Mouse (Mus musculus): ENCODE data around the gene Slc2a8.
A peak's percentile ranks its signal among the peaks of the same experiment; 100 is the strongest.

Slc2a8 gene

DNA sequence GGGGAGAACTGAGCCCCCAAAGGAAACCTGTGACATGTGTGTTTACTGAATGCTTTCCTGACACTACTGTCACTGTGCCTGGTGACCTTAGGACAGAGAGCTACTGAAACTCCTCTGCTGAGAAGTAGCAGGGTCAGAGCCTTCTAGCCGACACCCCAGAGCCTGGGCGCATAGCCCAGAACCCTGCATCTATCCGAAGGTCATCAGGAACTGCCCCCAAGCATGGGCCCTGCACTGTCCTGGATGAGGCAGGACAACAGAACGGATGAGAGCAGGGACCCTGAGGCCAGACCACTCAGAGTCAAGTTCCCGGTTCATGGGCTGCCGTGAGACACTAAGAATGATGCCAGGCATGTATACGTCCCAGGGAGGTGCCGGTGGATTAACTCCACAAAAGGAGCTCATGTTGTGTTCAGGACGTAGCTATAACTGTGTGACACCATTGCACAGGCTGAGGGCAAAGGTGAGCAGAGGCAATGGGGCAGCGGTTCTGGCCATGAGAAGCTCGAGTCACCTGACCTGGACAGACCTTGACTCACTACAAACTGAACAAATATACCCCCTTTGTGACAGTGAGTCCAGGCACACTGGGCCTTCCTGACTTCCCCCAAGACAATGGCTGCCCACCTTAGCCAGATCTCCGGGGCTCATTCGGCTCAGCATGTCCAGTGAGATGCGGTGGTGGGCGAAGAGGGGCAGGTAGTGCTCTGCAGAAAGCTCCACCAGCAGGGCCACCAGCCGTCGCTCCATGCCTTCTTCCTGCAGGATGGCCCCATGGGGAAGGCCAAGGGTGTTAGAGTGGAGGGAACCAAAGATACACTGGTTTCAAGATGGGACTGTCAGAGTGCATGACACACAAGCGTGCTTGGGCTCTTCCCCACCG lies 52.7 kb downstream of the Slc2a8 start:
- DNase-seq (ENCODE audit: low read depth): no peak

DNA sequence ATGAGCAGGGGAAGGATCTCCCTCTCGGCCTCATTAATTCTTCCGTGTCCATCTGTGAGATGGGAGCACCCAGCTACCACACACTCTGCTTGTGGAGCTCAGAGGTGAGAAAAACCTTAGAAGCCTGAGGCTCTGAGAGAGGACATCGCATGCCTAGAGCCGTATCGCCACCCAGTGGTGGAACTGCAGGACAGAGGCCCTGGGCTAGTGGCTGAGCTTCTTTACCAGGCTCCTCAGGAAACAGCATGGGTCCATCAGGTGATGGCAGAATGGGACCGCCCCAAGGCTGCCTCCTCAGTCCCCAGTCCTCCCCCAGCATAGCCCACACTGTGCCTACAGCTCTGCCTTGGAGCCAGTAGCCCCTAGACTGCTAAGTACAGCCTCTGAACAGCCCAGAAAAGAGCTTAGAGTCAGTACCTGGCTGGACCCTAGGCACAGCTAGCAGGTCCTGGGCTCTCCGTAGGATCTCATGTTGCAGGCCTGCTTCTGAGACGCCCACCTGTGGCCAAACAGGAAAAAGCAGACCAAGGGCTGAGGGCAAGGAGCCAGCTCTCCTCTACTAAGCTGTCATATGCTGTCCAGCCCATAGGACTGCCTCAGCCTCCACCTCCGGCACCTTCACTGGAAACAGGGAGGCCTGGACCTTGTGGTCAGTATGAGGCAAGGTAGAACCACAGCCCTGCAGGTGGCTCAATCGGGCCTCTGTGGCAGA lies 53.5 kb downstream of the Slc2a8 start:
- DNase-seq (ENCODE audit: low read depth): peak; percentile 50

DNA sequence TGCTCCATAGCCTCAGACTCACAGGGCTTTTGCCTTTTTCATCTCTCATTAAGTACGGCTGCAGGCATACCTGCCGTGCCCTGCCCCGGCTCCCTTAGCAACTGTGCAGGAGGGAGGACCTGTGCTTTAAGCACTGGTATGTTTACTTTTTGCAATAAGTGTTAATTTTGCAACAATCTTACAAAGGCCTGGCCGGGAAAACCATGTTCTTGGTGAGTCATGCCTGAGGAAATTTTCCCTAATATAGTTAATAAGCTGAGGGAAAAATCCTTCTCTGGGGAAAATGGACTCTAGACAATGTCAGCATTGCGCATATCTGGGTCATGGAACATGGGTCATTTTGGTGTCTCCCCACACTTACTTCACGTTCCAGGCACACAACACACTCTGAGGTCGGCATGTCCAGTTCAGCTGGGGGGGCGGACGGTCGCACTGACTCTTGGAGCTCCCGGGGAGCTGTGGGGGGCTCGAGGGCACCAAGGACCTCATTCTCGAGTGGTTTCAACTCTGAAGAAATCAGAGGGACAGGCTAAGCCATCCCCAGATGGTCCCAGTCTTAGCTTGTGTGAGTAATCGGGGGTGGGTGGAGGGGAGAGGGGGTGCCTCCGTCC lies 54.2 kb downstream of the Slc2a8 start:
- DNase-seq (ENCODE audit: low read depth): no peak

DNA sequence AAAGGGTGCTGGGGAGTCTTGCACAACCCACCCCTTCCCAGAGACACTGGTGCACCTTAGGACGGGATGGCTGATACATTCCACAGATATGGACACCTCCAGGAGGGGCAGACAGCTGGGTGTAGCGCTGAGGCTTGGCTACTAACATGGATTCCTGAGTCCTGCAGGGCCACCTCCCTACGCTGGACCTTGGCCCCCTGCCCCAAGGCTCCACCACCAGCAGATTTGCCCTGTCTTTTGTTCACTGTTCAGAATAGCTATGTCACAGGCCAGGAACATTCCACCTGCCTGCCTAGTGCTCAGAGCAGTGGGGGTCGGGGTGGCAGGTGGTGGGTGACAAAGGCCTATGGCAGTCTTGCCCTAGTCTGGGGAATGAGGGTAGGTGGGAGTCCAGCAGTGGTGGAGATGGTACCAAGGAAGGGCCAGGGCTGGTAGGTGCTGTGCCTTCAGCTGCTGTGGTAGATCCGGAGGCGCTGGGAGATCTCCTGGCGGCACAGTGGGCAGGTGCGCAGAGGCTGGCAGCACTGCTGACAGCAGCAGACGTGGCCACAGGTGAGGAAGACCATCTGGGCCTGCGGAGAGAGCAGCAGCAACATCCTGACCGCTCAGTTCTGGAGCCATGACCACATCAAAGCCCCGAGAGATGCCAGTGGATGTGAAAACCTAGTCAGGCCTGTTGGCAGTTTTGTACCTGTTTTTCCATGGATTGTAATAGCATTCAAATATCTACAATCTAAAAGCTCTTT lies 55.4 kb downstream of the Slc2a8 start:
- no peak for DNase-seq (ENCODE audit: low read depth)

DNA sequence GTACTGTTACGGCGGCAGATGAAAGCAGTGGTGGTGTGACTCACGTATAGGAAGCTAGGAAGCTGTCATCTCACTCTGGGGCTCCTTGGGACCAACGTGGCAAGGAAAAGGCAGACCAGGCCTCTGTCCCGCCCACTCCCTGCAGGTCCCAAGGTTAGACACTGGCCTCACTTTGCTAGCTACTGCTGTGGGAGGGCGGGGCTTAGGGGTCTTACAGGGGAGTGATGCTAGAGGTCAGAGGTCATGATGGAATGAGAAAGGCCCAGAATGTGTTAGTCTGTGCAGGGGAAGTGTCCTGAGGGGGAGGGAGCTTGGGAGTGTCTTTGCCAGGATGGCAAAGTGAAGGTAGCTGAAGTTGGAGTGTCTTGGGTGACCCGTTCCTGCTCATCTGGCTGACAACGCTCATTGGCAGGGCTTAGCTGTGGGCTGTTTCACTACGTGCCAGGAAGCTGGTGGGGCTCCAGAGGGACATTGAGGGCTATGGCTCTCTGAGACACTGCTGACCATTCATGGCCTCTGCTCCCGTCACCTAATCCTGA lies 57.5 kb downstream of the Slc2a8 start:
- no peak for DNase-seq (ENCODE audit: low read depth)

DNA sequence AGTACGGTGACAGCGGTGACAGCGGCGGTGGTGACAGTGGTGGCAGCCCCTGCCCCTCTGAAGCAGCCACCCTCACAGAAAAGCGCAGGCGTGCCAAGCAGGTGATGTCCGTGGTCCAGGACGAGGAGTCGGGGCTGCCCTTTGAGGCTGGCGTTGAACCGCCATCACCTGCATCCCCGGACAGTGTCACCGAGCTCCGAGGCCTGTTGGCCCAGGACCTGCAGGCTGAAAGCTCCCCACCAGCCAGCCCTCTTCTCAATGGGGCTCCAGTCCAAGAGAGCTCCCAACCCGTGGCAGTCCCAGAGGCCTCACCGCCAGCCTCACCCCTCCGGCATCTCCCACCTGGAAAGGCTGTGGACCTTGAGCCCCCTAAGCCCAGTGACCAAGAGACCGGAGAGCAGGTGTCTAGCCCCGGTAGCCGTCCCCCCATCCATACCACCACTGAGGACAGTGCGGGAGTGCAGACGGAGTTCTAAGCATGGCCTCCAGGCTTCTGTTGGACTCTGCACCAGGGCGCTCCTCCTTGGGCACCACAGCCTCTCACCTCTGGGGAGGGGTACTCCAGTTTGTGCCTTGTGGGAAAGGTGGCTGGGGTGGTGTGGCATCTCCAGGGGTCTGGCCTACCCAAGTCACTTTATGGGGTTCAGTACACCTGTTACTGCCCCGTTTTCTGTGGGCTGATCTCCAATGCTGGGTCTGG lies 58.2 kb downstream of the Slc2a8 start:
- DNase-seq (ENCODE audit: low read depth): no peak
